Mouse (Mus musculus) CD4-positive helper T cell, adult 2 months (primary cell): ENCODE measurements around the gene Pign.

Experiments used
- DNase-seq: peaks from one replicate; pipeline ENCODE4 v3.0.0-alpha.2; 2012; ENCODE audit warnings: low read depth, missing footprints, low spot score

The Pign gene

GRCm38 (mm10) chr1:105663171-105663961 is at the start of gene Pign, which contains the start of gene Relch:
TSS of gene Pign (minus strand) at chr1:105663677.
TSS of gene Relch (plus strand) at chr1:105663861.
- DNase-seq, result peak; percentile 99

- no peak for DNase-seq
Measured at GRCm38 (mm10) chr1:105712822-105713221, 49.3 kb upstream of the Pign start.

- DNase-seq, result peak; percentile 49
Measured at GRCm38 (mm10) chr1:105711227-105711626, 47.8 kb upstream of the Pign start.

- DNase-seq, result peak; percentile 30
Measured at GRCm38 (mm10) chr1:105709415-105709814, 45.9 kb upstream of the Pign start.

GRCm38 (mm10) chr1:105700984-105701530 is 37.6 kb upstream of the Pign start:
- no peak for DNase-seq

- no peak for DNase-seq
Measured at GRCm38 (mm10) chr1:105695581-105695980, 32.1 kb upstream of the Pign start.

GRCm38 (mm10) chr1:105685501-105685900 is 22.0 kb upstream of the Pign start:
- no peak for DNase-seq

GRCm38 (mm10) chr1:105680587-105680986 is 17.1 kb upstream of the Pign start:
- DNase-seq, result peak; percentile 44

GRCm38 (mm10) chr1:105674763-105675162 is 11.3 kb upstream of the Pign start:
- no peak for DNase-seq

GRCm38 (mm10) chr1:105669700-105670099 is 6.2 kb upstream of the Pign start:
- no peak for DNase-seq

GRCm38 (mm10) chr1:105663962-105664812 is 710 bp upstream of the Pign start:
- DNase-seq, result peak; percentile 32

- no peak for DNase-seq
Measured at GRCm38 (mm10) chr1:105662820-105663170, 682 bp downstream of the Pign start.

- DNase-seq, result peak; percentile 68
Measured at GRCm38 (mm10) chr1:105660015-105660414, 3.5 kb downstream of the Pign start.

GRCm38 (mm10) chr1:105653981-105654380 is 9.5 kb downstream of the Pign start:
- no peak for DNase-seq

GRCm38 (mm10) chr1:105650650-105651049 is 12.8 kb downstream of the Pign start:
- no peak for DNase-seq

GRCm38 (mm10) chr1:105644093-105644492 is 19.4 kb downstream of the Pign start:
- DNase-seq, result no peak

- DNase-seq, result peak; percentile 30
Measured at GRCm38 (mm10) chr1:105630481-105630880, 33.0 kb downstream of the Pign start.

GRCm38 (mm10) chr1:105589673-105590072 is 73.8 kb downstream of the Pign start:
- no peak for DNase-seq

- no peak for DNase-seq
Measured at GRCm38 (mm10) chr1:105588697-105589096, 74.8 kb downstream of the Pign start.

- DNase-seq, result no peak
Measured at GRCm38 (mm10) chr1:105582800-105583199, 80.7 kb downstream of the Pign start.

GRCm38 (mm10) chr1:105580909-105581308 is 82.6 kb downstream of the Pign start:
- DNase-seq, result no peak

GRCm38 (mm10) chr1:105566051-105566450 is 97.4 kb downstream of the Pign start:
- no peak for DNase-seq
